Mouse (Mus musculus): ENCODE results near the gene Gabarapl2. TPM values are rescaled to one million over a fixed set of nuclear protein-coding genes. Genes with fewer than 3 reads are reported as not detected.
"Not testable (repeated sequence)": the region's sequence is repeated elsewhere in the genome, so short reads cannot be mapped to it uniquely, and the experiment has no call there.

Gabarapl2 gene
- polyA plus RNA-seq, 1 experiment from 2014 or later = 213 TPM

DNA sequence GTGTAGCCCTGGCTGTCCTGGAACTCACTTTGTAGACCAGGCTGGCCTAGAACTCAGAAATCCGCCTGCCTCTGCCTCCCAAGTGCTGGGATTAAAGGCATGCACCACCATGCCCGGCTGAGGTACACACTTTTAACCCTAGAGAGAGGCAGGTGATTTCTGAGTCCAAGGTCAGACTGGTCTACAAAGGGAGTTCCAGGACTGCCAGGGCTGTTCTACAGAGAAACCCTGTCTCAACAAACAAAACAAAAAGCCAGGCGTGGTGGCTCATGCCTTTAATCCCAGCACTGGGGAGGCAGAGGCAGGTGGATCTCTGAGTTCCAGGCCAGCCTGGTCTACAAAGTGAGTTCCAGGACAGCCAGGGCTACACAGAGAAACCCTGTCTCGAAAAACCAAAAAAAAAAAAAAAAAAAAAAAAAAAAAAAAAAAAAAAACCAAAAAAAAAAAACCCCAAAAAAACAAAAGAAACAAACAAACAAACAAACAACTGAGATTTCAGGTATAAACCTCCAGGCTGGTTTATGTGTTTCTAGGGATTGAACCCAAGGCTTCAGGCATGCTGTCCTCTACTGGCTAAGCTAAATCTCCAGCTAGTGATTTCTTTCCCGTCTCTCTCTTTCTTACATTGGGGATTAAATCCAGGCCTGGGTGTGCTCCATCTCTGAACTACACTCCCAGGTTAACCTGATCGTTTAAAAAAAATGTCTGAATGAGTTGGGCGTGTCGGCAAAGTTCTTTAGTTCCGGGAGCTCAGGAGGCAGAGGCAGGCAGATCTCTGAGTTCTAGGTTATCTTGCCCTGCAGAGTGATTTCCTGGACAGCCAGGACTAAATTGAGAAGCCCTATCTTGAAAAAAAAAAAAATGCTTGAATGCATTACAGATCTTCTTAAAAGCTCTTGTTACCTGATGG lies 2.2 kb upstream of the Gabarapl2 start:
- H3K36me3 ChIP-seq (ENCODE audit: control insufficient read depth, insufficient read depth, low read length); ATAC-seq (ENCODE audit: insufficient number of reproducible peaks, insufficient read depth, low FRiP score, low read depth); H3K9ac ChIP-seq (ENCODE audit: low read length); H3K4me2 ChIP-seq (ENCODE audit: low read length); H3K4me3 ChIP-seq (ENCODE audit: control insufficient read depth in 1 of 2, insufficient read depth in 1 of 2, low read depth in 1 of 2, low read length in 2 of 2); H3K27ac ChIP-seq (replicated peaks in 1 of 2; ENCODE audit: control insufficient read depth in 1 of 2, insufficient read depth in 1 of 2, low read depth in 2 of 2, low read length in 2 of 2); H3K27me3 ChIP-seq (ENCODE audit: control insufficient read depth, insufficient read depth, low read length); H3K9me3 ChIP-seq (ENCODE audit: control insufficient read depth, low read length): not testable (repeated sequence)
- WGBS = 87% methylated on average over 8 of the region's 9 CpGs
- peaks cover 7 to 17% of the 10 kb centered on the region in 2 experiments for H3K4me1 ChIP-seq (ENCODE audit: control insufficient read depth in 2 of 2, insufficient read depth in 2 of 2, low read length in 2 of 2)

DNA sequence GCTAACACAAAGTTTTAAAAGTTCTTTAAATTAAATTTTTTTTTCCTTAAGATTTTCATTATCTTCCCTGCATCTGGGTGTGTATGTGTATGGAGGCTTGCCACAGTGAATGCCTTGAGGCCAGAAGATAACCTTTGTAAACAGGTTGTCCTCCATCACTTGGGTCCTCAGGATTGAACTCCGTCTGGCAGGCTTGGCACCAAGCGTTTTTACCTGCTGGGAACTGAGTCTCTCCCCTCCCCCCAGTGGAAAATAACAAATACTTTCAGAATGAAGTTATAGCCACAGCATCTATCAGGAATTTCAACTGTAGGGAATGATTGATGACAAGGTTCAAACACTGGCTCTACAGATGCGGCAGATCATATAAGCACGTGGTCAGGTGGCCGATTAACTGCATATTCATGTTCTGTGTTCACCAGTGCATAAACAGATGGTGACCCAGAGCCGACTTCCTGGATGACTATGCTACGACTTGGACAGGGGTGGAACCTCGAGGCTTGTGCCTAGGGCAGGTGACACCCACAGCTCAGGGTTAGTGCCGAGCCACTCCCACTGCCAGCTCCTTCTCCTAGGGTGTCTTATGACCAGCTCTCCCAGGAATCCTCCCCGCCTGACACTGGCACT lies 874 bp upstream of the Gabarapl2 start:
- Histone ChIP-seq H3K27me3 (ENCODE audit: control insufficient read depth, insufficient read depth, low read length) (no peaks in the 10 kb centered on the region), H3K4me3 (ENCODE audit: control insufficient read depth in 1 of 2, insufficient read depth in 1 of 2, low read depth in 1 of 2, low read length in 2 of 2) (peak overlapping the region; percentile 54 to 95), H3K4me1 (ENCODE audit: control insufficient read depth in 2 of 2, insufficient read depth in 2 of 2, low read length in 2 of 2) (peaks cover 7 to 17% of the 10 kb centered on the region in 2 experiments), H3K36me3 (ENCODE audit: control insufficient read depth, insufficient read depth, low read length) (peaks cover 18% of the 10 kb centered on the region), H3K9ac (ENCODE audit: low read length) (peak overlapping the region; percentile 83), H3K4me2 (ENCODE audit: low read length) (peak overlapping the region; percentile 89), H3K9me3 (ENCODE audit: control insufficient read depth, low read length) (no peaks in the 10 kb centered on the region), H3K27ac (replicated peaks in 1 of 2; ENCODE audit: control insufficient read depth in 1 of 2, insufficient read depth in 1 of 2, low read depth in 2 of 2, low read length in 2 of 2) (peak overlapping the region; percentile 82 to 84)
- ATAC-seq (ENCODE audit: insufficient number of reproducible peaks, insufficient read depth, low FRiP score, low read depth) = peak; percentile 70
- WGBS = 6% methylated on average over 10 of the region's 10 CpGs

DNA sequence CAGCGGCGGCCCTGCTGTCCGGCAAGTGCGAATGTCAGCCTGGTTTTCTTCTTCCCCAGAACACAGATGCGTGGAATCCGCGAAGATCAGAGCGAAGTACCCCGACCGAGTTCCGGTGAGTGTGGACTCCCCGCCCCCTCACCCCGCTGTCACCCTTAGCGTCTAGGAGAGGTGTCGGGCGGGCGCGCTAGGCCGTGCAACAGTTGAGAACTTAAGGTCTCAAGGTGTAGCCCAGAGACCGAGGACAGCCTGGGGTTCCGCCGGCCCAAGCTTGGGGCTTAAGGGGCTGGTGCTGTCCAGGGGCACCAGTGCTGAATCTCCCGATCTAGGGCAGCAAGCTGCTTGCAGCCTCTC lies 575 bp downstream of the Gabarapl2 start:
- 1% methylated on average over 23 of the region's 23 CpGs for WGBS
- Histone ChIP-seq H3K4me2 (ENCODE audit: low read length) (peak overlapping the region; percentile 89), H3K9me3 (ENCODE audit: control insufficient read depth, low read length) (no peaks in the 10 kb centered on the region), H3K27ac (replicated peaks in 1 of 2; ENCODE audit: control insufficient read depth in 1 of 2, insufficient read depth in 1 of 2, low read depth in 2 of 2, low read length in 2 of 2) (peak overlapping the region; percentile 34 to 72), H3K4me1 (ENCODE audit: control insufficient read depth in 2 of 2, insufficient read depth in 2 of 2, low read length in 2 of 2) (peaks cover 7 to 17% of the 10 kb centered on the region in 2 experiments), H3K27me3 (ENCODE audit: control insufficient read depth, insufficient read depth, low read length) (no peaks in the 10 kb centered on the region), H3K36me3 (ENCODE audit: control insufficient read depth, insufficient read depth, low read length) (peaks cover 32% of the 10 kb centered on the region), H3K4me3 (ENCODE audit: control insufficient read depth in 1 of 2, insufficient read depth in 1 of 2, low read depth in 1 of 2, low read length in 2 of 2) (peak overlapping the region; percentile 84 to 95), H3K9ac (ENCODE audit: low read length) (peak overlapping the region; percentile 83)
- ATAC-seq (ENCODE audit: insufficient number of reproducible peaks, insufficient read depth, low FRiP score, low read depth) = no peak; the same call in 1 of the 2 replicates

DNA sequence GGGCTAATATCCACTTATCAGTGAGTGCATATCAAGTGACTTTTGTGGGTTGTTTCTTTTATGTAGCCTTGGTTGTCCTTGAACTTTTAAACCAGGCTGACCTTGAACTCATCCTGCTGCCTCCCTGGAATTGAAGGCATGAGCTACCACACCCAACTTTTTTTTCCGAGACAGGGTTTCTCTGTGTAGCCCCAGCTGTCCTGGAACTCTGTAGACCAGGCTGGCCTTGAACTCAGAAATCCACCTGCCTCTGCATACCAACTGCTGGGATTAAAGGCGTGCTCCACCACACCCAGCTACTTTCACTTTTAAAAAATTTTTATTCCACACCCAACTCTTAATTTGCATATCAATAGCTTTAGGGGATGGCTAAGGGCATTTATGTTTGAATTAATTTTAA lies 3.0 kb downstream of the Gabarapl2 start:
- Histone ChIP-seq H3K27ac (replicated peaks in 1 of 2; ENCODE audit: control insufficient read depth in 1 of 2, insufficient read depth in 1 of 2, low read depth in 2 of 2, low read length in 2 of 2) (no peak overlapping the region), H3K36me3 (ENCODE audit: control insufficient read depth, insufficient read depth, low read length) (peaks cover 55% of the 10 kb centered on the region), H3K4me1 (ENCODE audit: control insufficient read depth in 2 of 2, insufficient read depth in 2 of 2, low read length in 2 of 2) (peaks cover 7 to 17% of the 10 kb centered on the region in 2 experiments), H3K9me3 (ENCODE audit: control insufficient read depth, low read length) (no peaks in the 10 kb centered on the region), H3K4me2 (ENCODE audit: low read length) (no peak overlapping the region), H3K4me3 (ENCODE audit: control insufficient read depth in 1 of 2, insufficient read depth in 1 of 2, low read depth in 1 of 2, low read length in 2 of 2) (no peak overlapping the region), H3K9ac (ENCODE audit: low read length) (no peak overlapping the region), H3K27me3 (ENCODE audit: control insufficient read depth, insufficient read depth, low read length) (no peaks in the 10 kb centered on the region)
- WGBS = 88% methylated on average over 2 of the region's 2 CpGs
- ATAC-seq (ENCODE audit: insufficient number of reproducible peaks, insufficient read depth, low FRiP score, low read depth) = no peak

DNA sequence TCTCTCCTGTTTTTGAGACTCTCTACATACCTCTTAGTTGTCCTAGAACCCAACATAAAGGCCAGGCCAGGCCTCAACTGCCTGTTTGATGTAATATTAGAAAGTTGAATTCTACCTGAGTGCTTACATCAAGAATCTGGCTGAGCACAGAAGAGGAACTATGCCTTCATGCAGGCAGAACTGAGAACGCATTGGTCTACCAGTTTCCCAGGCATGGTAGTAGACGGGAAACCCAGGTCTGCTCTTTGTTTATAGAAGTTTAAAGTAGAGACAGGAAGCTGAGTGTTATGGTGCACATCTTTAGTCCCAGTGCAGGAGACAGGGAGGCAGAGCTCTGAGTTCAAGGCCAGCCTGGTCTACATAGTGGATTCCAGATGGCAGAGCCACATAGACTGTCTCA lies 6.6 kb downstream of the Gabarapl2 start:
- H3K27ac ChIP-seq (replicated peaks in 1 of 2; ENCODE audit: control insufficient read depth in 1 of 2, insufficient read depth in 1 of 2, low read depth in 2 of 2, low read length in 2 of 2) = no peak overlapping the region
- WGBS = 79% methylated on average over 2 of the region's 2 CpGs
- no peaks in the 10 kb centered on the region for H3K27me3 ChIP-seq (ENCODE audit: control insufficient read depth, insufficient read depth, low read length)
- peaks cover 82% of the 10 kb centered on the region for H3K36me3 ChIP-seq (ENCODE audit: control insufficient read depth, insufficient read depth, low read length)
- no peak overlapping the region for H3K4me3 ChIP-seq (ENCODE audit: control insufficient read depth in 1 of 2, insufficient read depth in 1 of 2, low read depth in 1 of 2, low read length in 2 of 2)
- H3K4me2 ChIP-seq (ENCODE audit: low read length) = no peak overlapping the region
- no peaks in the 10 kb centered on the region for H3K4me1 ChIP-seq (ENCODE audit: control insufficient read depth in 2 of 2, insufficient read depth in 2 of 2, low read length in 2 of 2)
- H3K9me3 ChIP-seq (ENCODE audit: control insufficient read depth, low read length) = no peaks in the 10 kb centered on the region
- no peak for ATAC-seq (ENCODE audit: insufficient number of reproducible peaks, insufficient read depth, low FRiP score, low read depth)
- H3K9ac ChIP-seq (ENCODE audit: low read length) = no peak overlapping the region

DNA sequence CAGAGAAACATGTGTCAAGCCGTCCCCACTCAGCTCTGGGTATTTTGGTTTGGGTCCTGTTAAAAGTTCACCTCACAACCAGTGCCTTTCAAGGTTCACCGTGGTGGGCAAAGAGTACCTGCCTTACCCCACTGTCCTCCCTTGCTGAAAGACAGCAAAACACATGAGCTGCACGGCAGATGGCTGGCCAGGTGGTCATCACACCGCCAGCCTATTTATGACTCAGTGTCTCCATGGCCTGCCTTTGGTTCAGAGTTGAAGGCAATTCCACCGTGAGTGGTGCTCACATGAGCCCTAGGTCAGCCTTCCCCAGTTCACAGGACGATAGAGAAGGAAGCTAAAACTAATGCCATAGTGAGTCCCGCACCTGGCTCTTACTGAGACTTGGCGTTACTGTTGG lies 7.5 kb downstream of the Gabarapl2 start:
- ATAC-seq (ENCODE audit: insufficient number of reproducible peaks, insufficient read depth, low FRiP score, low read depth) = no peak

DNA sequence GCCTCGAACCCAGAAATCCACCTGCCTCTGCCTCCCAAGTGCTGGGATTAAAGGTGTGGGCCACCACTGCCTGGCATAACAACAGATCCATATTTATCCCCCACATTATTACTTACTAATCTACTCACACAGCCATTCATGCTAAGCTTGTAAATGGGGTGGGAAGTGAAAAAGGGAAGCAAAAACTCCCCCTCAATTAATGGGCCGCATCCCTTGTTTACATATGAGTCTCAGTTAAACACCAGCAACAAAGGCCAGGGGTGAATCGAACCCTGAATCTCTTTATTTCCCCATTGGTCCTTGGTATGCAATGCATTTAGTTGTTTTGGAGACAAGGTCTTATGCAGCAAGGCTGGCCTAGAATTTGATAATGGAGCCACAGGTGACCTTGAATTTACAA lies 10.3 kb downstream of the Gabarapl2 start:
- 93% methylated on average over 3 of the region's 3 CpGs for WGBS

More for the DNA sequence above, 7.5 kb downstream of the Gabarapl2 start:
- peaks cover 80% of the 10 kb centered on the region for H3K36me3 ChIP-seq (ENCODE audit: control insufficient read depth, insufficient read depth, low read length)
- H3K27me3 ChIP-seq (ENCODE audit: control insufficient read depth, insufficient read depth, low read length) = no peaks in the 10 kb centered on the region
- H3K9me3 ChIP-seq (ENCODE audit: control insufficient read depth, low read length) = no peaks in the 10 kb centered on the region
- no peak overlapping the region for H3K4me3 ChIP-seq (ENCODE audit: control insufficient read depth in 1 of 2, insufficient read depth in 1 of 2, low read depth in 1 of 2, low read length in 2 of 2)
- H3K27ac ChIP-seq (replicated peaks in 1 of 2; ENCODE audit: control insufficient read depth in 1 of 2, insufficient read depth in 1 of 2, low read depth in 2 of 2, low read length in 2 of 2) = no peak overlapping the region
- H3K4me1 ChIP-seq (ENCODE audit: control insufficient read depth in 2 of 2, insufficient read depth in 2 of 2, low read length in 2 of 2) = no peaks in the 10 kb centered on the region
- 92% methylated on average over 8 of the region's 8 CpGs for WGBS
- H3K9ac ChIP-seq (ENCODE audit: low read length) = no peak overlapping the region
- H3K4me2 ChIP-seq (ENCODE audit: low read length) = no peak overlapping the region

More for the DNA sequence above, 10.3 kb downstream of the Gabarapl2 start:
- Histone ChIP-seq H3K4me3 (ENCODE audit: control insufficient read depth in 1 of 2, insufficient read depth in 1 of 2, low read depth in 1 of 2, low read length in 2 of 2) (no peak overlapping the region), H3K27ac (replicated peaks in 1 of 2; ENCODE audit: control insufficient read depth in 1 of 2, insufficient read depth in 1 of 2, low read depth in 2 of 2, low read length in 2 of 2) (no peak overlapping the region), H3K36me3 (ENCODE audit: control insufficient read depth, insufficient read depth, low read length) (peaks cover 82% of the 10 kb centered on the region), H3K27me3 (ENCODE audit: control insufficient read depth, insufficient read depth, low read length) (no peaks in the 10 kb centered on the region), H3K4me2 (ENCODE audit: low read length) (no peak overlapping the region), H3K4me1 (ENCODE audit: control insufficient read depth in 2 of 2, insufficient read depth in 2 of 2, low read length in 2 of 2) (no peaks in the 10 kb centered on the region), H3K9ac (ENCODE audit: low read length) (no peak overlapping the region), H3K9me3 (ENCODE audit: control insufficient read depth, low read length) (no peaks in the 10 kb centered on the region)
- no peak for ATAC-seq (ENCODE audit: insufficient number of reproducible peaks, insufficient read depth, low FRiP score, low read depth)
